Mouse (Mus musculus): Measurements from ENCODE around the gene Maml3.

The Maml3 gene

GRCm38 (mm10) chr3:51871346-51871745, 233.5 kb downstream of the Maml3 start:
- DNase-seq (ENCODE audit: low read depth), result no peak

- DNase-seq (ENCODE audit: low read depth), result no peak
These were observed 234.9 kb downstream of the Maml3 start for GRCm38 (mm10) chr3:51869980-51870379.

- no peak for DNase-seq (ENCODE audit: low read depth)
These were observed 236.0 kb downstream of the Maml3 start for GRCm38 (mm10) chr3:51868857-51869256.

GRCm38 (mm10) chr3:51866446-51866845, 238.4 kb downstream of the Maml3 start:
- DNase-seq (ENCODE audit: low read depth), result no peak

- DNase-seq (ENCODE audit: low read depth), result no peak
These were observed 243.2 kb downstream of the Maml3 start for GRCm38 (mm10) chr3:51861631-51862030.

- DNase-seq (ENCODE audit: low read depth), result no peak
These were observed 244.4 kb downstream of the Maml3 start for GRCm38 (mm10) chr3:51860458-51860857.

GRCm38 (mm10) chr3:51859208-51859607, 245.7 kb downstream of the Maml3 start:
- no peak for DNase-seq (ENCODE audit: low read depth)

GRCm38 (mm10) chr3:51854152-51854551, 250.7 kb downstream of the Maml3 start:
- no peak for DNase-seq (ENCODE audit: low read depth)

GRCm38 (mm10) chr3:51853610-51854009, 251.3 kb downstream of the Maml3 start:
- no peak for DNase-seq (ENCODE audit: low read depth)

GRCm38 (mm10) chr3:51852692-51853091, 252.2 kb downstream of the Maml3 start:
- no peak for DNase-seq (ENCODE audit: low read depth)

GRCm38 (mm10) chr3:51851596-51851995, 253.3 kb downstream of the Maml3 start:
- no peak for DNase-seq (ENCODE audit: low read depth)

GRCm38 (mm10) chr3:51849462-51849861, 255.4 kb downstream of the Maml3 start:
- DNase-seq (ENCODE audit: low read depth), result no peak

GRCm38 (mm10) chr3:51847262-51847661, 257.6 kb downstream of the Maml3 start:
- DNase-seq (ENCODE audit: low read depth), result no peak

GRCm38 (mm10) chr3:51844255-51844654, 260.6 kb downstream of the Maml3 start:
- no peak for DNase-seq (ENCODE audit: low read depth)

- no peak for DNase-seq (ENCODE audit: low read depth)
These were observed 262.7 kb downstream of the Maml3 start for GRCm38 (mm10) chr3:51842140-51842539.

GRCm38 (mm10) chr3:51841598-51841997, 263.3 kb downstream of the Maml3 start:
- no peak for DNase-seq (ENCODE audit: low read depth)

GRCm38 (mm10) chr3:51841177-51841576, 263.7 kb downstream of the Maml3 start:
- no peak for DNase-seq (ENCODE audit: low read depth)

GRCm38 (mm10) chr3:51840095-51840805, 264.6 kb downstream of the Maml3 start:
- DNase-seq (ENCODE audit: low read depth), result no peak

GRCm38 (mm10) chr3:51839353-51839715, 265.5 kb downstream of the Maml3 start:
- no peak for DNase-seq (ENCODE audit: low read depth)

GRCm38 (mm10) chr3:51838696-51839352, 266.1 kb downstream of the Maml3 start:
- no peak for DNase-seq (ENCODE audit: low read depth)

- DNase-seq (ENCODE audit: low read depth), result no peak
These were observed 271.9 kb downstream of the Maml3 start for GRCm38 (mm10) chr3:51832985-51833384.

GRCm38 (mm10) chr3:51830821-51831429, 274.0 kb downstream of the Maml3 start:
- no peak for DNase-seq (ENCODE audit: low read depth)

- DNase-seq (ENCODE audit: low read depth), result no peak
These were observed 279.3 kb downstream of the Maml3 start for GRCm38 (mm10) chr3:51825530-51825929.

Data from c-Kit-positive CD71-positive TER-119-negative erythroid progenitor cells, embryonic 14.5 days (primary cell).